Mouse (Mus musculus) macrophage (primary cell): ENCODE data around the gene Npl. TPM values are rescaled to one million over a fixed set of nuclear protein-coding genes. Genes with fewer than 3 reads are reported as not detected.
"Not testable (repeated sequence)": the region's sequence is repeated elsewhere in the genome, so short reads cannot be mapped to it uniquely, and the experiment has no call there.

Source experiments
- H3K27ac ChIP-seq: fragments of 350-480 bp; formaldehyde crosslinking; 2 replicates; pipeline ENCODE4 v1.9.0; 2021
- H3K36me3 ChIP-seq: fragments of 350-480 bp; formaldehyde crosslinking; 2 replicates; pipeline ENCODE4 v1.9.0; 2021; ENCODE audit errors: inconsistent target
- H3K4me3 ChIP-seq: fragments of 350-480 bp; formaldehyde crosslinking; 2 replicates; pipeline ENCODE4 v1.9.0; 2021; ENCODE audit errors: inconsistent target
- H3K79me2 ChIP-seq: fragments of 350-480 bp; formaldehyde crosslinking; 2 replicates; pipeline ENCODE4 v1.9.0; 2021; ENCODE audit errors: inconsistent target
- WGBS: methylation state at CpG from one replicate; pipeline ENCODE4 v1.1.7; 2026; ENCODE audit warnings: inconsistent platforms; ENCODE audit not compliant: missing documents; 5-methylcytosine and 5-hydroxymethylcytosine counted together
- polyA plus RNA-seq: library from polyadenylated mRNA; stranded (reverse); fragments of 250-400 nt; gene quantifications from 3 replicates; pipeline ENCODE4 v1.2.4, GENCODE M21; 2018; ENCODE audit warnings: inconsistent platforms

Gene Npl
- polyA plus RNA-seq, 1 experiment from 2014 or later = 46.8 TPM

DNA sequence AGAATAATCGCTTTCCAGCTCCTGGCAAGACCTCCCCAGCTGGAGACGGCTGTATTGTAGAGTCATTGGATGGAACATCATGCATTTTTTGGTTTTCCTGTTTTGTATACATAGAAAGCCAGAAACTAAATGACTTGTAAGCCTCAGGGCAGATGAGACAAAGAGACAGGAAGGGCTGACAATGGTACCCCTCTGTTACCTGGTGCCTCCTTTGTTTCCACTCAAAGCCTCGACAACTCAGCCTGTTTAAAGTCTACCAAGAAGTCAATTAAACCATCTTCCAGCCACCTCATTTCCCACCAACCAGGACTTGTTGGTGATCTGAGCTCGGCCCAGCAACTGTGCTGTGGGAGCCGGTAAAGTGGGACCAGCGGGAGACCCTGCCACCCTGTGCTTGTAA lies 11.0 kb upstream of the Npl start:
- H3K4me3 ChIP-seq = no peak overlapping the region
- no peak overlapping the region for H3K27ac ChIP-seq
- WGBS = 88% methylated on average over 6 of the region's 6 CpGs
- H3K36me3 ChIP-seq = no peaks in the 10 kb centered on the region
- no peaks in the 10 kb centered on the region for H3K79me2 ChIP-seq

GRCm38 (mm10) chr1:153559701-153560100 lies 9.9 kb upstream of the Npl start:
- no peak overlapping the region for H3K4me3 ChIP-seq
- no peaks in the 10 kb centered on the region for H3K36me3 ChIP-seq
- no peak overlapping the region for H3K27ac ChIP-seq
- WGBS = 85% methylated on average over 7 of the region's 7 CpGs
- no peaks in the 10 kb centered on the region for H3K79me2 ChIP-seq

DNA sequence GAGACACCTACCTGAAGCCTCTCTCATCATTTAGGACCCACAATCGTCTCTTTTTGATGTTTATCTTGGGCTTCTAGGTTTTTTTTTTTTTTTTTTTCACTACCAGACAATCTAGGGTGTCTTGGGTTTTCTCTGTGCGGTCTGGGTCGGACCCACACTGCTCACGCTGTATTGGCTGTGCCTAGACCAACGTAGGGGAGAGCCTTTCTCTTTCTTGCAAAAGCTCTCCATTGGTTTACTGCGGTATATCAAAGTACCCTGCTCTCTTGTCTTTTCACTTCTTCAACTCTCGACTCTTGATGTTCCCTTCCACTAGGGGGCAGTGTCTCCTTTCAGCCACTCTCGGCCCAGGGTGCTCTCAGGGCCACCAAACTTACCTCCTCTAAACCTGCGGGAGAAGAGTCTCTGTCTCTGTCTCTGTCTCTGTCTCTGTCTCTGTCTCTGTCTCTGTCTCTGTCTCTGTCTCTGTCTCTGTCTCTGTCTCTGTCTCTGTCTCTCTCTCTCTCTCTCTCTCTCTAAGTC lies 9.3 kb upstream of the Npl start:
- Histone ChIP-seq H3K4me3 (no peak overlapping the region), H3K36me3 (no peaks in the 10 kb centered on the region), H3K79me2 (no peaks in the 10 kb centered on the region), H3K27ac (no peak overlapping the region)
- 14% methylated on average over 9 of the region's 9 CpGs for WGBS

- Histone ChIP-seq H3K4me3 (no peak overlapping the region), H3K36me3 (no peaks in the 10 kb centered on the region), H3K79me2 (no peaks in the 10 kb centered on the region), H3K27ac (no peak overlapping the region)
- WGBS = 19% methylated on average over 2 of the region's 2 CpGs
Measured at GRCm38 (mm10) chr1:153556896-153557295, 7.1 kb upstream of the Npl start.

DNA sequence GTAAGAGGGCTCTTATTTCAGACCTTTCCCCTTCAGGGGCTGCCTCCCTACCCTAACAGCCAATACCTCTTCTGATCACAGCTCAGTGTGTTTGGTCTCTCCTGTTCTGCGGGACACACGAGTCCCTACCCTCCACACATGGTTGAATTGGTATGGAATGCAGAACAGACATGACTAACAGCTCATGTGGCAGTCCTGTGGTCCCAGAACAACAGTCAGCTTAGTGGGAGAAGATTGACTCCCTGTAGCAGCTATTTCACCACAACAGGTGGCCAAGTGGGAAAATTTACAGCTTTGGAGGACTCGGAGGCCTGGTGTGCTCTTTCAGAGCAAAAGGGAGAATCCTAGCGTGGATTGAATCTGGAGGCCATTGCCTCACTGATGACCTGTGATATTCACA lies 6.4 kb upstream of the Npl start:
- 87% methylated on average over 4 of the region's 4 CpGs for WGBS

GRCm38 (mm10) chr1:153550814-153551213 lies 969 bp upstream of the Npl start:
- Histone ChIP-seq H3K27ac (no peak overlapping the region), H3K4me3 (no peak overlapping the region), H3K36me3 (no peaks in the 10 kb centered on the region), H3K79me2 (no peaks in the 10 kb centered on the region)
- 18% methylated on average over 2 of the region's 3 CpGs for WGBS

More for the DNA sequence above, 6.4 kb upstream of the Npl start:
- Histone ChIP-seq H3K79me2 (no peaks in the 10 kb centered on the region), H3K36me3 (no peaks in the 10 kb centered on the region), H3K4me3 (no peak overlapping the region), H3K27ac (no peak overlapping the region)

GRCm38 (mm10) chr1:153547555-153547954 lies 2.3 kb downstream of the Npl start:
- Histone ChIP-seq H3K27ac (no peak overlapping the region), H3K4me3 (no peak overlapping the region), H3K79me2 (no peaks in the 10 kb centered on the region), H3K36me3 (no peaks in the 10 kb centered on the region)
- WGBS = 55% methylated on average over 8 of the region's 8 CpGs

DNA sequence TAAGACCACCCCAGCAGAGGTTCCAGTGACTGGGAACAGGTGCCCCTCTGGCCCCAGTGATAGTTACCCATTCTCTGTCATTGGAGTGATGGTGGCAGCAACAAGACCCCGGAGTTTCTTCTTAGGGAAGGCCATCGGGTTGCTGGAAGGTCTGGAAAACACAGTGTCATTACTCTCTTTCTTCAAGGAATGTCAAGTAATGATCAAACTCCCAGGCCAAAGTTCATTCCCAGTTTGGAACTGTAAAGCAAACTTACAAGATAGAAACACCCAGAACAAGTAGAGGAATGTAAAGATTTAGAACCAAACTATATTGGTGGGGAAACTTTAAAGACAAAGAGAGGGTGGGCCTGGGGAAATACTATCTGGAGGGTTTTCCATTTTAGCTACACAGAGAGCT lies 4.6 kb downstream of the Npl start:
- Histone ChIP-seq H3K36me3 (no peaks in the 10 kb centered on the region), H3K27ac (no peak overlapping the region), H3K79me2 (no peaks in the 10 kb centered on the region), H3K4me3 (no peak overlapping the region)
- 96% methylated on average over 2 of the region's 2 CpGs for WGBS

GRCm38 (mm10) chr1:153542726-153543320 lies 7.0 kb downstream of the Npl start:
- H3K79me2 ChIP-seq = no peaks in the 10 kb centered on the region
- WGBS = 89% methylated on average over 7 of the region's 7 CpGs
- H3K27ac ChIP-seq = peak overlapping the region; percentile 32; the same call in 1 of the 2 replicates
- no peaks in the 10 kb centered on the region for H3K36me3 ChIP-seq
- H3K4me3 ChIP-seq = no peak overlapping the region

DNA sequence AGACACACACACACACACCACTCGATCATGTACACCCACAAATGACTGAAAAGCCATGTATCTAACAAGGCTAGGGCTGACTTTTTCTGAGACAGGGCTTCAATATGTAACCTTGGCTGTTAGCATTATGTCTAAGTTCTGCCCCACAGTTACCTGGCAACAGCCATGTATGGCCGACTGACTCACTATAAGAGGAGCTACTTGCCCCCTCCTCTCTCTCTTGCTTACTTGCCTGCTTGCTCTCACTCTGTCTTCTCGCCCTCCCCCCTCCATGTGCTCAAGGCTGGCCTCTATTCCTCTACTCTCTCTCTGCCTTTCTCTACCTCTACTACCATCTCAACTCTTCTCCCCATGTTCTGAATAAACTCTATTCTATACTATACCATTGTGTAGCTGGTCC lies 9.1 kb downstream of the Npl start:
- WGBS = 83% methylated on average over 3 of the region's 3 CpGs
- H3K4me3 ChIP-seq = no peak overlapping the region
- H3K27ac ChIP-seq = no peak overlapping the region
- H3K79me2 ChIP-seq = no peaks in the 10 kb centered on the region
- H3K36me3 ChIP-seq = no peaks in the 10 kb centered on the region

DNA sequence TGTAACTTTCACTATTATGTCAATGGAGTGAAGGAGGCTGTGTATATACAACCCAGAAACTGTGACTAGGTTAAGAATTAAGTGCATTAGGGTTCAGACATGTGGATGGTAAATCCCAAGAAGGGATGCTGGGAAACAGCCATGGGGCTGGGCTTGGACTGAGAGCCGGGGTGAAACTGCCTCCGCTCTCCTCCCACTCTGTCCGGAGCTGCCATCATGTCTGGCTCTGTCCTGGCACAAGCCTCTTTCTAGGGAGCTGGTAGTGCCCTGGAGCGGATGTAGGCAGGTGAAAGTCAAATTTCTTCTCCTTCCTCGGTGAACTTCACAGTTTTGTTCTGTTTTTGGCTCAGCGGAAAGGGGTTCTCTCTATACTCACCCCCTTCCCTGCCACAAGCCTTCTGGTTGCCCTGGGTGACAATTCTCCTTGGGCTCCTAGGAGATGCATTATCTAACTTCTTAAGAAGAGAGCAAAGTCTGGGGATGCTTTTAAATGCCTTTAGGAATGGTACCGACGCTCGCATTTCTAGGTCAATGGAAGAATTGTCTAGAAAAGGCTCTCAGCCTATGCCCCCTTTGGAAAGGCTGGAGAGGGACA lies 10.0 kb downstream of the Npl start:
- Histone ChIP-seq H3K36me3 (no peaks in the 10 kb centered on the region), H3K79me2 (no peaks in the 10 kb centered on the region)
- WGBS = 90% methylated on average over 9 of the region's 9 CpGs

DNA sequence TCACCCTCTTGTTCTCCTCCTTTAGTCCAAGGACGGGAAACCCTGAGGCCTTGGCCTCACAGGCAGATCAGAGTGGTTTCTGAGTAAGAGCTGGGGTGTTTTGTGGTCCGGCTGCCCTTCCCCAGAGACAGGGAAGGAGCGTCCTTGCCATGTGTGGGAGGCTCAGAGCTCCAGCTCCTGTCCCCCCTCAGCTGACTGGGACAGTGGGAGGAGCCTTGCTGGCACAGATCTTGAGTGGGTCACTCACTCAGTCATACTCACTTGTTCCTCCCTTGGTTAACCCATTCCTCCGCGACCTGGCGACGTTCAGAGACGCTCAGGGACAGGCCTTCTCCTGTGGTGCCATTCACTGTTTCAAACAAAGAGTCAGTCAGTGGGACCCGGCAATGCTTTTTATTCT lies 14.2 kb downstream of the Npl start:
- 90% methylated on average over 9 of the region's 9 CpGs for WGBS

More for the DNA sequence above, 10.0 kb downstream of the Npl start:
- no peak overlapping the region for H3K27ac ChIP-seq
- no peak overlapping the region for H3K4me3 ChIP-seq

DNA sequence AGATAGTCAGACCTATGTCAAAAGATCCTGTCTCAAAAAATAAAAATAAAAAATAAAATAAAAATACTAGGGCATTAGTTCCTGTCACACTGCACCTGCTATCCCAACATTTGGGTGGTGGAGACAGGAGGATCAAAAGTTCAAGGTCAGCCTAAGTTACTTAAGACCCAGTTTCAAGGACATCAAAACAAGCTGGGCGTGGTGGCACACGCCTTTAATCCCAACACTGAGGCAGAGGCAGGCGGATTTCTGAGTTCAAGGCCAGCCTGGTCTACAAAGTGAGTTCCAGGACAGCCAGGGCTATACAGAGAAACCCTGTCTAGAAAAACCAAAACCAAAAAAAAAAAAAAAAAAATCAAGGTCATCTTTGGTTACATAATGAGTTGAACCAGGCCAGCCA lies 16.9 kb downstream of the Npl start:
- H3K79me2 ChIP-seq, H3K36me3 ChIP-seq, H3K4me3 ChIP-seq: not testable (repeated sequence)
- peak overlapping the region; percentile 72 for H3K27ac ChIP-seq
- 86% methylated on average over 1 of the region's 3 CpGs for WGBS

More for the DNA sequence above, 14.2 kb downstream of the Npl start:
- no peaks in the 10 kb centered on the region for H3K79me2 ChIP-seq
- H3K36me3 ChIP-seq = no peaks in the 10 kb centered on the region
- H3K27ac ChIP-seq = no peak overlapping the region
- no peak overlapping the region for H3K4me3 ChIP-seq

GRCm38 (mm10) chr1:153532234-153532841 lies 17.5 kb downstream of the Npl start:
- Histone ChIP-seq H3K79me2 (no peaks in the 10 kb centered on the region), H3K4me3 (peak overlapping the region; percentile 2; the same call in 1 of the 2 replicates), H3K27ac (peak overlapping the region; percentile 72), H3K36me3 (no peaks in the 10 kb centered on the region)
- WGBS = 13% methylated on average over 10 of the region's 12 CpGs

DNA sequence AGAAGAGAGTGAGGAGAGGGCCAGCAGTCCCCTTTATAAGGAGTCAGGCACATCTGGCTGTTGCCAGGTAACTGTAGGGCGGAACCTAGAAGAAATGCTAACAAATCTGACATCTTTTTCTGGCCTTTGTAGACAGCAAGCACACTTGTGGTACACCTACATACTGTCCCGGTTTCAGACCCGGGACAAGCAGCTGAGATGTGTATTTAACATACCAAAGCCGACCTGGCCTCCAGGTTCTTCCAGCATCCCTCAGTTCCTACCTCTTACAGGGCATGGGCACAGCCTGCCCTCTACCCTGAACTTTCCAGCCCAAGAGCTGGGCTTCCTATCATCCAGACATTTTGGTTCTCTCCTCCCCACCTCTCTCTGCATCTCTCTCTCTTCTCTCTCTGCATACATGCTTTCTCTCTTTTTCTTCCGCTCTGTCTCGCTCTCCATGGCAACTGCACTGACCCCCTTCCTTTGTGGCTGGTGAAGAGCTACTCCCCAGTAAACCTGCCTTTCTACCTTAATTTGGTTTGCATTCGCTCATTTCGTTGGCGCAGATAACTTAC lies 18.1 kb downstream of the Npl start:
- H3K36me3 ChIP-seq = no peaks in the 10 kb centered on the region
- peak overlapping the region; percentile 2; the same call in 1 of the 2 replicates for H3K4me3 ChIP-seq
- peak overlapping the region; percentile 72 for H3K27ac ChIP-seq
- 33% methylated on average over 9 of the region's 9 CpGs for WGBS
- no peaks in the 10 kb centered on the region for H3K79me2 ChIP-seq
